Mouse (Mus musculus) lung, postnatal 0 days (tissue): ENCODE data around the gene Arfgap3.

ENCODE experiments used
- CTCF ChIP-seq: IDR thresholded peaks from 2 replicates; pipeline ENCODE4 v1.5.1; 2016; ENCODE audit warnings: antibody characterized with exemption, mild to moderate bottlenecking
- EP300 ChIP-seq: IDR thresholded peaks from 2 replicates; pipeline ENCODE4 v1.6.1; 2016; ENCODE audit warnings: antibody characterized with exemption, mild to moderate bottlenecking, control low read depth

DNA sequence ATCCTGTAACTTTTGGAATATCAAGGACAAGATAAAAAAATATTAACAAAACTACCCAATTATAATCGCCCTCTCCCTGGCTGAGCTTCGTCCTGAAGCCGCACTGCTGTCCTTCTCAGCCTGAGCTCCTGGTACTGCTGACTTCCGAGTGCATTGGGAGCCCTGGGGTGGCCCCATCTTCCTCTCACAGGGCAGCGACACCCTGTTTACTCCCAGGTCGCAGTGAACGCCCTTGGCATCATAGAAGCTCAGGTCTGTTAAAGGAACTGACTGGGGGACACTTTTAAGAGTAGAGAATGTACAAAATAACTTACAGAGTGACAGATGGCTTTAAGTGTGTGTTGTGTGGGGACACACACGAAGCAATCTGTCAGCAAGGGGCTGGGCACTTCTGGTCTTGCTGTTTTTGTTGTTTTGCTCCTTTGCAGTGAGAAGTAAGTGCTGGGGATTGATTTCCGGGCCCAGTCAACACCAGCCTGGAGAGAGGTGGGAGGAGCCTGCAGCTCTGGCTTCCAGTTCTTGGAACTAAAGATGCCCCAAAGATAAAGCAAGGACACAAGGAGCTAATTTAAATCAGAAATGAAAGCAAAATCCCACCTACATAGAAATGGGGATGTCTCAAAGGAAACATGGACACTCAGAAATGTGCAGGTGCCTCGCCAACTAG is 50.0 kb downstream of the Arfgap3 start:
- no peak for TF ChIP-seq CTCF
- peak; percentile 56; the same call in 1 of the 2 replicates for TF ChIP-seq EP300
